Comparison of ENCODE assay signal across 9 mouse cellular contexts in the genomic region with DNA sequence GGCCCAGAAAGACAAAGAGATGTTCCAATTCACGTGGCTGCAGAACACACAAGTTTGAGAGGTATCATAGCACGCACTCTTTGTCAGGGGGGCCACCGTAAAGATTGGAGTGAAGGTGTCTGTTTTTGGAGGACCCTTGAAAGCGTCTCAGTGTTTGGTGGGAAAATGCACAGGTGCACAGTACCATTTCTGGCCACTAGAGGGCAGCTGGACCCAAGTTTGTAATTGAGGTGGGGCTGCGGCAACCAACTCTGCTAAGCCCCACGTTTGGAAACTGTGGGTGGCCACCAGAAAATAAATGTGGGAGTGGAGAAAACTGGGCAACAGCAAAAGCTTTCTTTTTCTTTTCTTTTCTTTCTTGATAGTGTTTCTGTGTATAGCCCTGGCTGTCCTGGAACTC. TPM values are rescaled to one million over a fixed set of nuclear protein-coding genes. Genes with fewer than 3 reads are reported as not detected.
DNase-seq lines count a peak whose midpoint lies in the region; ATAC-seq and TF ChIP-seq lines count a peak whose summit lies in the region.
"Had no signal": no experiment of that assay in that cellular context is flagged by ENCODE, and none has a peak within 500 bp of the region (broad histone marks: within the 10 kb centered on the region; RNA-seq: fewer than 3 reads in every experiment).

No protein-coding gene starts in this region.

- DNase-seq in heart, postnatal 0 days (ENCODE audit: low spot score): peak; percentile 20
- DNase-seq in heart, embryonic 10.5 days (ENCODE audit: low spot score): no peak
- DNase-seq in cerebellum, adult 8-10 months: peak; percentile 81
- peak; percentile 76 to 77 for DNase-seq in frontal cortex, postnatal 36 days (ENCODE audit: low spot score in 2 of 2)
- DNase-seq in left cerebral cortex, postnatal 25 days (ENCODE audit: low spot score in 2 of 2): peak; percentile 74 to 78
- DNase-seq in neural tube, embryonic 10.5 days (ENCODE audit: extremely low spot score, low spot score): peak; percentile 77
- peak; percentile 68 for DNase-seq in thymus, postnatal 0 days (ENCODE audit: low spot score)

- no peak overlapping the region for H3K4me2 ChIP-seq in heart, postnatal 0 days (ENCODE audit: low read depth, low read length)
- H3K4me2 ChIP-seq: limb, embryonic 13.5 days had no signal

- peaks cover 1% of the 10 kb centered on the region; the same call in 1 of the 2 replicates for H3K27me3 ChIP-seq in heart, postnatal 0 days (ENCODE audit: control insufficient read depth, insufficient read depth, low read length)
- H3K27me3 ChIP-seq in heart, embryonic 10.5 days (ENCODE audit: insufficient read depth, poor library complexity, severe bottlenecking): peaks cover 23% of the 10 kb centered on the region
- H3K27me3 ChIP-seq in ES-Bruce4 (ENCODE audit: control insufficient read depth, insufficient read depth, low read length, poor library complexity, severe bottlenecking): no peaks in the 10 kb centered on the region

- no peak overlapping the region for H3K4me3 ChIP-seq in heart, postnatal 0 days (ENCODE audit: low read depth, low read length)
- H3K4me3 ChIP-seq in heart, embryonic 10.5 days: no peak overlapping the region
- no peak overlapping the region for H3K4me3 ChIP-seq in ES-Bruce4 (ENCODE audit: low read depth, low read length)
- H3K4me3 ChIP-seq: limb, embryonic 13.5 days had no signal

- no peak overlapping the region for H3K9ac ChIP-seq in heart, postnatal 0 days (replicated peaks; ENCODE audit: low read depth, low read length)
- H3K9ac ChIP-seq in ES-Bruce4 (ENCODE audit: low read depth, poor library complexity, severe bottlenecking): no peak overlapping the region
- H3K9ac ChIP-seq: limb, embryonic 13.5 days had no signal

- no peak for ATAC-seq in heart, postnatal 0 days (ENCODE audit: insufficient read depth, low read depth)

- no peak for TF ChIP-seq EP300 in heart, postnatal 0 days (IDR thresholded peaks at IDR 0.05; ENCODE audit: low read depth)
- no peak for TF ChIP-seq EP300 in ES-Bruce4 (IDR thresholded peaks at IDR 0.05; ENCODE audit: insufficient read depth, low read depth, low read length)

- H3K27ac ChIP-seq in heart, postnatal 0 days (ENCODE audit: low read depth): no peak overlapping the region
- H3K27ac ChIP-seq in heart, embryonic 10.5 days: no peak overlapping the region
- no peak overlapping the region for H3K27ac ChIP-seq in ES-Bruce4 (ENCODE audit: insufficient read depth, low read length)
- H3K27ac ChIP-seq: limb, embryonic 13.5 days had no signal

- no peak for TF ChIP-seq POLR2A in ES-Bruce4 (IDR thresholded peaks at IDR 0.05; ENCODE audit: insufficient read depth, low read length)

- H3K9me3 ChIP-seq in heart, postnatal 0 days (replicated peaks; ENCODE audit: control insufficient read depth, low read length): no peaks in the 10 kb centered on the region
- no peaks in the 10 kb centered on the region for H3K9me3 ChIP-seq in heart, embryonic 10.5 days
- no peaks in the 10 kb centered on the region for H3K9me3 ChIP-seq in ES-Bruce4 (replicated peaks; ENCODE audit: control insufficient read depth, insufficient read depth, low read length, poor library complexity, severe bottlenecking)
- H3K9me3 ChIP-seq: limb, embryonic 13.5 days had no signal

- intact Hi-C loops in left cerebral cortex, postnatal 25 days (cut with DNase I): loop anchor here (1.0 kb wide), 1 partner anchor 151 kb away; no protein-coding TSS in a partner anchor

- TF ChIP-seq CTCF in heart, postnatal 0 days (IDR thresholded peaks at IDR 0.05; ENCODE audit: low read depth): peak; percentile 89
- peak; percentile 86 for TF ChIP-seq CTCF in ES-Bruce4 (IDR thresholded peaks at IDR 0.05; ENCODE audit: low read depth, low read length)

- 7% methylated on average over 6 of the region's 6 CpGs for WGBS in heart, postnatal 0 days
- WGBS in heart, embryonic 10.5 days: 11% methylated on average over 6 of the region's 6 CpGs

- H3K36me3 ChIP-seq in heart, postnatal 0 days (replicated peaks; ENCODE audit: control insufficient read depth, insufficient read depth, low read length): no peaks in the 10 kb centered on the region
- H3K36me3 ChIP-seq in heart, embryonic 10.5 days: no peaks in the 10 kb centered on the region
- no peaks in the 10 kb centered on the region for H3K36me3 ChIP-seq in ES-Bruce4 (ENCODE audit: control insufficient read depth, insufficient read depth, low read length, poor library complexity, severe bottlenecking)
- H3K36me3 ChIP-seq: limb, embryonic 13.5 days had no signal

- H3K4me1 ChIP-seq in heart, postnatal 0 days (ENCODE audit: control insufficient read depth, insufficient read depth): no peaks in the 10 kb centered on the region
- peaks cover 35% of the 10 kb centered on the region for H3K4me1 ChIP-seq in heart, embryonic 10.5 days
- H3K4me1 ChIP-seq in ES-Bruce4 (ENCODE audit: control insufficient read depth, insufficient read depth, low read length): peaks cover under 1% of the 10 kb centered on the region
- H3K4me1 ChIP-seq: limb, embryonic 13.5 days had no signal

RNA-seq across cellular contexts. Expression of a gene that starts 8.3 kb away (rescaled TPM):
- 1.4 and 4.4 TPM in 2 replicates for total RNA-seq in heart, postnatal 0 days (2014; rRNA removed; ENCODE audit: low replicate concordance)
- polyA plus RNA-seq in heart, postnatal 0 days (2015; fragmentation: Nextera tagmentation; extraction: Ambion mirVana): 1.4 and 1.5 TPM in 2 replicates
- polyA plus RNA-seq in heart, embryonic 10.5 days (2016; fragmentation: Nextera tagmentation; extraction: Ambion mirVana): 3.7 and 14.0 TPM in 2 replicates
- 8.8 and 9.7 TPM in 2 replicates for polyA plus RNA-seq in ES-Bruce4 (2011; ENCODE audit: insufficient read depth, insufficient read length, low read depth, missing spikeins)
- total RNA-seq in left cerebral cortex, postnatal 25 days (2021): 100 to 1,000 TPM; 436 to 478 TPM
- 0.90 and 1.1 TPM in 2 replicates for polyA plus RNA-seq in thymus, postnatal 0 days (2015; fragmentation: Nextera tagmentation; extraction: Ambion mirVana)

RNA-seq across cellular contexts. Expression of a gene that starts 14.2 kb away (rescaled TPM):
- total RNA-seq in heart, postnatal 0 days (2014; rRNA removed; ENCODE audit: low replicate concordance): not detected in 2 replicates
- not detected in 2 replicates for polyA plus RNA-seq in heart, postnatal 0 days (2015; fragmentation: Nextera tagmentation; extraction: Ambion mirVana)
- polyA plus RNA-seq in heart, embryonic 10.5 days (2016; fragmentation: Nextera tagmentation; extraction: Ambion mirVana): not detected in 2 replicates
- polyA plus RNA-seq in ES-Bruce4 (2011; ENCODE audit: insufficient read depth, insufficient read length, low read depth, missing spikeins): not detected in 2 replicates
- total RNA-seq in left cerebral cortex, postnatal 25 days (2021): 100 to 1,000 TPM in 1 of 2 experiments, 10 to 100 TPM in 1; 99.5 to 102 TPM
- polyA plus RNA-seq in thymus, postnatal 0 days (2015; fragmentation: Nextera tagmentation; extraction: Ambion mirVana): not detected in 2 replicates
- polyA plus RNA-seq: limb, embryonic 13.5 days had no signal

RNA-seq across cellular contexts. Expression of a gene that starts 21.8 kb away (rescaled TPM):
- total RNA-seq in heart, postnatal 0 days (2014; rRNA removed; ENCODE audit: low replicate concordance): 16.7 and 25.7 TPM in 2 replicates
- polyA plus RNA-seq in heart, postnatal 0 days (2015; fragmentation: Nextera tagmentation; extraction: Ambion mirVana): 22.5 and 25.6 TPM in 2 replicates
- 58.1 and 66.3 TPM in 2 replicates for polyA plus RNA-seq in heart, embryonic 10.5 days (2016; fragmentation: Nextera tagmentation; extraction: Ambion mirVana)
- polyA plus RNA-seq in ES-Bruce4 (2011; ENCODE audit: insufficient read depth, insufficient read length, low read depth, missing spikeins): 43.2 and 52.0 TPM in 2 replicates
- 1 to 10 TPM; 3.5 to 3.9 TPM for total RNA-seq in left cerebral cortex, postnatal 25 days (2021)
- polyA plus RNA-seq in thymus, postnatal 0 days (2015; fragmentation: Nextera tagmentation; extraction: Ambion mirVana): 59.3 and 61.5 TPM in 2 replicates

RNA-seq across cellular contexts. Expression of a gene that starts 32.4 kb away (rescaled TPM):
- not detected in 2 replicates for total RNA-seq in heart, postnatal 0 days (2014; rRNA removed; ENCODE audit: low replicate concordance)
- polyA plus RNA-seq in heart, postnatal 0 days (2015; fragmentation: Nextera tagmentation; extraction: Ambion mirVana): not detected in 2 replicates
- polyA plus RNA-seq in heart, embryonic 10.5 days (2016; fragmentation: Nextera tagmentation; extraction: Ambion mirVana): 0.28 and 0.65 TPM in 2 replicates
- polyA plus RNA-seq in ES-Bruce4 (2011; ENCODE audit: insufficient read depth, insufficient read length, low read depth, missing spikeins): 0.70 and 1.1 TPM in 2 replicates
- total RNA-seq in left cerebral cortex, postnatal 25 days (2021): not detected
- polyA plus RNA-seq in thymus, postnatal 0 days (2015; fragmentation: Nextera tagmentation; extraction: Ambion mirVana): 0.22 TPM in 1 of 2 replicates, not detected in the other
- polyA plus RNA-seq: limb, embryonic 13.5 days had no signal

RNA-seq across cellular contexts. Expression of a gene that starts 42.2 kb away (rescaled TPM):
- 1.5 TPM in 1 of 2 replicates, not detected in the other for total RNA-seq in heart, postnatal 0 days (2014; rRNA removed; ENCODE audit: low replicate concordance)
- polyA plus RNA-seq in heart, postnatal 0 days (2015; fragmentation: Nextera tagmentation; extraction: Ambion mirVana): not detected in 2 replicates
- 0.20 TPM in 1 of 2 replicates, not detected in the other for polyA plus RNA-seq in heart, embryonic 10.5 days (2016; fragmentation: Nextera tagmentation; extraction: Ambion mirVana)
- 1.9 and 2.3 TPM in 2 replicates for polyA plus RNA-seq in ES-Bruce4 (2011; ENCODE audit: insufficient read depth, insufficient read length, low read depth, missing spikeins)
- under 1 TPM; 0.41 TPM for total RNA-seq in left cerebral cortex, postnatal 25 days (2021)
- 0.22 and 0.49 TPM in 2 replicates for polyA plus RNA-seq in thymus, postnatal 0 days (2015; fragmentation: Nextera tagmentation; extraction: Ambion mirVana)
